Mouse (Mus musculus) heart, adult 9 months (tissue): ENCODE results near the gene Zfp442.
A peak's percentile ranks its signal among the peaks of the same experiment; 100 is the strongest.
"Not testable (repeated sequence)": the region's sequence is repeated elsewhere in the genome, so short reads cannot be mapped to it uniquely, and the experiment has no call there.

ENCODE experiments used
- DNase-seq, 2 experiments: peaks; one replicate each; pipeline ENCODE4 v3.0.0; 2022; ENCODE audit warnings: low spot score in 2 of 2

Zfp442 gene

DNA sequence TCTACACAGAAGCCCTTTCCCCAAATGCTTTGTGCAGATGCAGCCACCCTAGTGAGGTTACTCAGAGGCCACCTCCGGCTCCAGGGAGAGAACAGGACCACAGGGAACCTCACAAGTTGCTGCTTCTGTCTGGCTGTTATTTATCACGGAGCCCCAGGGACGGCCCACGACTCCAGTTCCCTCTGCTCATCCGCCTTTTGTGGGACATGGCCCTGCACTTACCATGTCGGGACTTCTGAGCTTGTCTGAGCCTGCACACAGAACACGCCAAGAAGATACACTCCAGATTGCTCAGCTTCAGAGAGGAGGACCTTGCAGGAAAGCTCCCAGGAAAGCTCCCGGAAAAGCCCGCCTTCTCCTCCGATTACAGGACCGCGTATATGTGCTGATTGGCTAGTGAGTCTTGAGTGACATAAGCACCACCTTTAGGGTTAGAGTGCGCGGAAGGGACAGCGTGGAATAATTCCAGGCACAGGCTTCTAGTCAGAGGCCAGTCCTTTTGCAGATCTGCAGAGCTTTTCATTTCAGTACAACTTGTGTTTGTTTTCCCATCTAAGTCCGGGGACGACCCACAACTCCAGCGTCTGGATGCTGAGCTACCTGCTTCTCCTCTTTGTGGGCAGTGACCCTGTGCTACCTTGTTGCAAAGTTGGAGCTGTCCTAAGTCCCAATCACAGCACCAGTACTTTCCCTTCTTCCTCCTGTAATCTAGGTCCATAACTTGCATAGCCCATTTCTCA is at the start of gene Zfp442:
Zfp442 (minus strand) TSS at position 307 of the 740 bp plus-strand sequence.
- DNase-seq, result peak; percentile 76 to 77

DNA sequence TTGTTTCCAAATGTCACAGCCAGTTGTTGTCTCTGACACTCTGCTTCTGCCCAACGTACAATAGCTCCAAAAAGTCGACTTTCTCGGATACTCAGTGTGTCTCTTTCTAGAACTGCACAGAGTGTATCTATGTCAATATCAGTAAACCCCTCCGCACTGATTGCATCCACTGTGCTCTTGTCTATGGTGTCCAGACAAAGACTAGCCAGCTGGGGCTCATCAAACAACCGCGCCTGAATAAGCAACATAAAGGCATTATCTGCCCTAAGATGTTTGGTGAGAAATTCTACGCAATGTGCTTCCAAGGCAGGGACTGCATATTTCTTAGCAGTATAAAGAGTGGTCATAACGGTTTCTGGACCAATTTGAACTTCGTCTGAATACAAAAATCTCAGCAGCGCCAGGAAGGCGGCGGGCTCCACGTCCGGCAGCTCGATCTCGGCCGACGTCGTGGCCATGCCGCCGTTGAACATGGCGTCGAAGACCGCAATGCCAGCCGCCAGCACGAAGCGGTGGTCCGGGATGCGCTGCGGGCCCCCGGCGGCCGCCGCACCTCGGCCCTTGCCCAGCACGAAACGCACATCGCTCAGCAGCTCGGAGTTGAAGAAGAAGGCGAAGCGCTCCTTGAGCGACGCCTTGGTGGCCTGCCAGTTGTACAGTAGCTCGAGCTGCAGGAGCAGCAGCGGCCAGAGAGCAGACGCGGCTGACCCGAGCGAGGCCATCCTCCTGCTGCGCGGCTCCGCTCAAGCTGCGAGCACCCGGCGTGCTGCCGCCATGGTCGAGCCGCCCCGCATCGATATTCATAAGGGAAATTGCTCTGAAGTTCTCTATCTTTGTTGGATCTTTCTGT is 49.1 kb upstream of the Zfp442 start:
- DNase-seq, result not testable (repeated sequence)

DNA sequence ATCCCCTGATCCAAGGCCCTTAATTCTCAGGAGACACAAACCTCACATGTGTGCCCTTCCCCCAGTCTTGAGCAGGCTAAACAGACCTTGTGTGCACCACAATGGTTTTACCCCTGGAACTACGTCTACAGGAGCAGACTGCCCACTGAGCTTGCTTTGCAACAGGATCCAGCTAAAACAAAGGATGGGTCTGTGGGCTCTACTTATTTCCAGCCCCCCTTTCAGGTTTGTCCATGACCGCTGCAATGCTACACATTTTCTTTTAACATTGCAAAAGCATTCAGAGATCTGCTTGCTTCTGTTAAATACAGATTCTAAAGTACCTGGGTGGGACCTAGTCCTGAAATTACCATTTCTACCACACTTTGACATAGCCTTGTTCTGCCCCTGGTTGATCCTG is 41.7 kb upstream of the Zfp442 start:
- no peak for DNase-seq

DNA sequence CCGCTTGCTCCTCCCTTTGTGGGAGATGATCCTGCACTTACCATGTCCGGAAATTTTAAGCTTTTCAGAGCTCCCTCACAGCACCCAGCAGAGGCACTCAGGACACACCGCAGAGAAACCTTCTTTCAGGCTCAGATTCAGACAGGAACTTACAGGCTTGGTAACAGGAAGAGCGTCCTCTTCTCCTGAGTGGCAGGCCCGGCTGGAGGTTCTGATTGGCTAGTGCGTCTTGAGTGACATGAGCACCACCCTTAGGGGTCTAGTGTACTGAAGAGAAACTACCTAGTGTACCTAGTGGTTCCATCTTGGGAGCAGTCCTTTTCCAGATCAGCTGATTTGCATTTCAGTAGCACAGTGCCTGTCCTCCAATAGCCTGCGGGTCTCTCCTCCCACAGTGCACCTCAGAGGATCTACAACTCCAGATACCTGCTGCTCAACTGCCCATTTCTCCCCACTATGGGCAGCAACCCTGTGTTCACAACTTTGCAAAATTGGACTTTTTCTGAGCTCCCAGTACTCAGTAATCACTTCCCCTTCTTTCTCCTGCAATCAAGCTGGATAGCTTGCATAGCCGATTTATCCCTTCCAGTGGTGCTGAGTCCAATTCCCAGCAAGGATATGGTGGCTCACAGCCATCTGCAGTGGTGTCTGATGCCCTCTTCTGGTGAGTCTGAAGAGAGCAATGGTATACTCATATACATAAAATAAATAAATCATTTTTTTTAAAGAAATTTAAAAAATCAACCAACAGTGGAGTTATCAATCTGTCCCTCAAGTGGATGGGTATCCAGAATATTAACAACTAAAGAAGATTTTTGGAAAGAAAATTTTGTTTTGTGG is 33.9 kb upstream of the Zfp442 start, which contains the start of gene Zfp345:
Zfp345 (minus strand) TSS at position 153 of the 840 bp plus-strand sequence.
- peak in 1 of 2 experiments; percentile 4 for DNase-seq

DNA sequence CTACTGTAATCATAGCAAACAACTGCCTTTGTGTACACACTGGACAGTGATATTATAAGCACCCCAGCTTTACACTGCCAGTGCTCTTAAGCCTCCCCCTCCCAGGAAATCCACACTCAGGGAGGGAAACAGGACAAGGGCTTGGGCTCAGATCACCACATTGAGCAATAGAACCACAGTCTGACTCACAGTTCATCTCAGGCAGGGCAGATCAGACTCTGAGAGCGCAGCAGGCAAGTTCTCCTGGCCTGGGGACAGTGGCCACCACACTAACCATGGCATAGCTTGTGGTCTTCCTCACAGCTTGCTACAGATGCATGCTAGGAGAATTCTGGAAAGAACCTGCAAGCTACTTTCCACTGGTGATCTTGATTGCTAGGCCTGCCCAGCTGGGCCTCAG is 12.2 kb downstream of the Zfp442 start:
- DNase-seq, result not testable (repeated sequence)

DNA sequence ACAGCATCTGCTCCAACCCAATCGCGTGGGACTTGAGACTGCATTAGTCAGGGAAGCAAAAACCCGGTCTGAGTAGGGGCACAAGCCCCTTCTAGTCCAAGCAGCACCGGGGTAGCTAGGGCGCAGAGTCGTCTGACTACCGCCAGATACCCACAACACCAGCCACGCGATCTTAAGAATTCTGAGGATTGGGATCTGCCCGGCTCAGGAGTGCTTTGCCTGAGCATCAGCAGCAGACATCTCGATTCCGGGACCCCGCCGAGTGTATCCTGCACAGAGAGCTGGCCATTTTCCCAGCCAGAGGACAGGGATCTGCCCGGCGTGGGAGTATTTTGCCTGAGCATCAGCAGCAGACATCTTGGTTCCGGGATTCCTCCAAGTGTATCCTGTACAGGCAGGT is 39.1 kb downstream of the Zfp442 start:
- DNase-seq, result not testable (repeated sequence)

DNA sequence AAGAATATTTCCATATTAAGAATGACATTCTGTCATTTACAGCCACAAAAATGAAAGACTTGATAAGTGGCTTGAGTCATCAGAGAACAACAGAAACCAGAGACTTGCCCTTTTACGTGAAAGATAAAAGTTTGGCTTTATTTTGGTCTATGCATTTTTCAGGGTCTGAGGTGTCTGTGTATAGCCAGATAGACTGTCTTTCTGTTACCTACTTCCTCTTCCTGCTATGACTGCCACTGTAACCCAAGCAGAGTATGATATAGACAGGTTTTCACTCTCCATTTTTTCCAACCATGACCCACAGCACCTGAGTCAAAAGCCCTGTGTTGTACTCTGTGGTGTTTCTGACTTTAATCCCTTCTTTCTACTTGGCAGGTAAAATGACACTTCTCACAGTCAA is 61.1 kb downstream of the Zfp442 start:
- no peak for DNase-seq

DNA sequence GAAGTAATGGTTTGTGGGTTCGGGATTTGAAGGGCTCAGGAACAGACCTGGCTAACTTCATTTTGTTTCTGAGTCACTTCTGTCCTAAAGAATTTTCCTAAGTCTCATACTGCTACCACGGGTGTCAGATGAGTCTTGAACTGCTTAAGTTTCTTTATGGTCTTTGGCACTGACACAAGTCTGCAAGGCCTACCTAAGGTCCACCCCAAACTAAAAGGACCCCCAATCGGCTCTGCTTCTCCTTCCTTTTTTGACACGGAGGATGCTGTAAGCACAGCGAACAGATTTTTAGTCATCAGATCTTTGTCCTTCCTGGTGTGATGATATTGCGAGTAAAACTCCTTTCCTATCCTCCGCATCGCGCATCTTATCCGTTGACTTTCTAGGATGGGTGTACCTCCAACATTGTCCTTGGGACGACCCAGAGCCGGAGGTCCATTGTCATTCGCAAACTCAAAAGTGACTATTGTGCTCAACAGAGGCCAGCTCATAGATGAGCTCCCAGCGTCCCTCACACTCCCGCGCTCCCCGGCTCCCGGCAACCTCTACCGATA is 65.7 kb downstream of the Zfp442 start:
- DNase-seq, result not testable (repeated sequence)

DNA sequence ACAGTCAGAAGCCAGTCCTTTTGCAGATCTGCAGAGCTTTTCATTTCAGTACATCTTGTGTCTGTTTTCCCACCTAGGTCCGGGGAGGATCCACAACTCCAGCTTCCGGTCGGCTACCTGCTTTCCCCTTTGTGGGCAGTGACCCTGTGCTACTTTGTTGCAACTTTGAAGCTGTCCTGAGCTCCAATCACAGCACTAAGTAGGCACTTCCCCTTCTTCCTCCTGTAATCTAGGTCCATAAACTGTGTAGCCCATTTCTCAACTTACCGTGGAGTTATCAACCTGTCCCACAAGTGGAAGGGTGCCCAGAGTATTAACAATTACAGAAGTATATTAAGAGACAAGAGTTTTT is 88.4 kb downstream of the Zfp442 start:
- no peak for DNase-seq

DNA sequence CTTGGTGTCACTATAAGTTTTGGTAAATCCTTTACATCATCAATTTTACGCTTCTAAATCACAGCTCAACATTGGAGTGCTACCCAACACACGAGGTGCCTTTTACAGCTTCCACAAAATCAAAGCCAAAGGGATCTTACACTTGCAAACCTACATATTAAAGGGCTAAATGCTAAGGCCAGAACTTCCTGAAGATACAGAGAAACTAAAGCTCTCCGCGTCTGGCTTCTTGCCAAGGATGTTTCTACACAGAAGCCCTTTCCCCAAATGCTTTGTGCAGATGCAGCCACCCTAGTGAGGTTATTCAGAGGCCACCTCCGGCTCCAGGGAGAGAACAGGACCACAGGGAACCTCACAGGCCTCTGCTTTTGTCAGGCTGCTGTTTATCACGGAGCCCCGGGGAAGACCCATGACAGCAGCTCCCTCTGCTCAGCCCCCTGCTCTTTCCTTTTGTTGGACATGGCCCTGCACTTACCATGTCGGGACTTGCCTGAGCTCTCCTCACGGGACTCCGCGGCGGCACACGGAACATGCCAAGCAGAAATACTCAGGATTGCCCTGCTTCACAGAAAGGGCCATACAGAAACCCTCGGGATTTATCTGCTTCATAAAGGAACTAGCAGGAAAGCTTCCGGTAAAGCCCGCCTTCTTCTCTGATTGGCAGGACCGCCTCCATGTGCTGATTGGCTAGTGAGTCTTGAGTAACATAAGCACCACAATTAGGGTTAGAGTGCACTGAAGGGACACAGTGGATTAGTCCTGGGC is 89.0 kb downstream of the Zfp442 start, which contains the start of gene 3300002I08Rik:
3300002I08Rik (minus strand) TSS at position 653 of the 765 bp plus-strand sequence.
- DNase-seq, result peak; percentile 89 to 92
